Mouse (Mus musculus) embryonic facial prominence, embryonic 11.5 days (tissue): ENCODE measurements around the gene Sidt2. TPM values are rescaled to one million over a fixed set of nuclear protein-coding genes. Genes with fewer than 3 reads are reported as not detected.

Experiments
- ATAC-seq: fragments of 200-750 bp; cut with Nextera tagmentation; replicated peaks from 2 replicates; pipeline ENCODE4 v1.8.0; 2017; ENCODE audit warnings: low read depth; ENCODE audit not compliant: insufficient number of reproducible peaks, low FRiP score, low TSS enrichment
- DNase-seq: peaks from one replicate; pipeline ENCODE4 v3.0.0-alpha.2; 2015; ENCODE audit warnings: low spot score
- H3K27ac ChIP-seq: fragments of 300-500 bp; sonication (generic); replicated peaks from 2 replicates; pipeline ENCODE4 v1.5.1; 2014; ENCODE audit warnings: mild to moderate bottlenecking, low read depth, low read length, control low read depth
- H3K27me3 ChIP-seq: fragments of 300-500 bp; sonication (generic); 2 replicates; pipeline ENCODE4 v1.6.1; 2014; ENCODE audit warnings: mild to moderate bottlenecking, low read length, moderate library complexity, mixed read lengths; ENCODE audit not compliant: control insufficient read depth, insufficient read depth
- H3K36me3 ChIP-seq: fragments of 300-500 bp; sonication (generic); replicated peaks from 2 replicates; pipeline ENCODE4 v1.6.1; 2014; ENCODE audit warnings: low read depth, mild to moderate bottlenecking, low read length, moderate library complexity, mixed read lengths; ENCODE audit not compliant: control insufficient read depth, insufficient read depth
- H3K4me1 ChIP-seq: fragments of 300-500 bp; sonication (generic); 2 replicates; pipeline ENCODE4 v1.6.1; 2014; ENCODE audit warnings: low read length, mixed read lengths; ENCODE audit not compliant: control insufficient read depth, insufficient read depth
- H3K4me2 ChIP-seq: fragments of 300-500 bp; sonication (generic); 2 replicates; pipeline ENCODE4 v1.6.1; 2014; ENCODE audit warnings: low read depth, mild to moderate bottlenecking, control low read depth, low read length, moderate library complexity
- H3K4me3 ChIP-seq: fragments of 300-500 bp; sonication (generic); 2 replicates; pipeline ENCODE4 v1.5.1; 2014; ENCODE audit warnings: low read depth, low read length, control low read depth
- H3K9ac ChIP-seq: fragments of 300-500 bp; sonication (generic); replicated peaks from 2 replicates; pipeline ENCODE4 v1.6.1; 2014; ENCODE audit warnings: mild to moderate bottlenecking, control low read depth, low read length
- H3K9me3 ChIP-seq: fragments of 300-500 bp; sonication (generic); replicated peaks from 2 replicates; pipeline ENCODE4 v1.6.1; 2016; ENCODE audit warnings: mild to moderate bottlenecking, low read length, inconsistent platforms, mixed read lengths; ENCODE audit not compliant: control insufficient read depth
- WGBS: fragments of 180-500 bp; shearing (Covaris S2); extraction: QIAGEN DNeasy Blood & Tissue Kit; methylation state at CpG from one replicate; pipeline ENCODE4 v1.1.7; 2014; 5-methylcytosine and 5-hydroxymethylcytosine counted together
- polyA plus RNA-seq: library from polyadenylated mRNA; unstranded; fragments of >200 nt; fragmentation: Nextera tagmentation; extraction: Ambion mirVana; gene quantifications from 2 replicates; pipeline ENCODE4 v1.2.1, GENCODE M21; 2014

The Sidt2 gene
- polyA plus RNA-seq, 1 experiment from 2014 or later, result 23.8 TPM

GRCm38 (mm10) chr9:45938952-45939637 is 16.0 kb downstream of the Sidt2 start:
- 87% methylated on average over 15 of the region's 15 CpGs for WGBS
- no peaks in the 10 kb centered on the region for H3K9me3 ChIP-seq
- H3K4me2 ChIP-seq, result no peak overlapping the region
- H3K9ac ChIP-seq, result no peak overlapping the region
- no peak for DNase-seq
- H3K4me1 ChIP-seq, result peaks cover 2% of the 10 kb centered on the region; the same call in 1 of the 2 replicates
- H3K27me3 ChIP-seq, result no peaks in the 10 kb centered on the region
- ATAC-seq, result no peak
- H3K27ac ChIP-seq, result no peak overlapping the region
- H3K36me3 ChIP-seq, result peaks cover 2% of the 10 kb centered on the region
- H3K4me3 ChIP-seq, result no peak overlapping the region

- Histone ChIP-seq H3K27me3 (no peaks in the 10 kb centered on the region), H3K9me3 (no peaks in the 10 kb centered on the region), H3K36me3 (peaks cover 2% of the 10 kb centered on the region), H3K9ac (no peak overlapping the region), H3K4me1 (peaks cover 2% of the 10 kb centered on the region; the same call in 1 of the 2 replicates), H3K4me2 (no peak overlapping the region), H3K27ac (no peak overlapping the region), H3K4me3 (no peak overlapping the region)
- ATAC-seq (no peak), DNase-seq (no peak)
- WGBS, result 91% methylated on average over 8 of the region's 8 CpGs
Measured at GRCm38 (mm10) chr9:45938088-45938487, 17.0 kb downstream of the Sidt2 start.

GRCm38 (mm10) chr9:45936883-45937282 is 18.2 kb downstream of the Sidt2 start:
- H3K9ac ChIP-seq, result no peak overlapping the region
- 23% methylated on average over 3 of the region's 3 CpGs for WGBS
- peak; percentile 76 for DNase-seq
- no peak overlapping the region for H3K27ac ChIP-seq
- peaks cover 2% of the 10 kb centered on the region; the same call in 1 of the 2 replicates for H3K4me1 ChIP-seq
- no peak overlapping the region for H3K4me2 ChIP-seq
- H3K36me3 ChIP-seq, result peaks cover 2% of the 10 kb centered on the region
- no peak overlapping the region for H3K4me3 ChIP-seq
- 0 out of 2 replicates have a peak, but pooled peaks have one; percentile 36 for ATAC-seq
- H3K27me3 ChIP-seq, result no peaks in the 10 kb centered on the region
- H3K9me3 ChIP-seq, result no peaks in the 10 kb centered on the region

- peak; percentile 28 for DNase-seq
- ATAC-seq, result 0 out of 2 replicates have a peak, but pooled peaks have one; percentile 22
- Histone ChIP-seq H3K9me3 (no peaks in the 10 kb centered on the region), H3K27ac (no peak within 1 kb of the TSS), H3K4me1 (peaks cover 2% of the 10 kb centered on the region; the same call in 1 of the 2 replicates), H3K36me3 (no peaks in the 10 kb centered on the region; the same call in none of the 2 replicates), H3K4me3 (peak within 1 kb of the TSS; percentile 6; the same call in 1 of the 2 replicates), H3K27me3 (no peaks in the 10 kb centered on the region), H3K9ac (peak within 1 kb of the TSS; percentile 46), H3K4me2 (peak within 1 kb of the TSS; percentile 44)
- 7% methylated on average over 21 of the region's 21 CpGs for WGBS
Measured at GRCm38 (mm10) chr9:45935628-45936210, 19.3 kb downstream of the Sidt2 start, which contains the start of gene Tagln. TSS of gene Tagln (minus strand) at chr9:45936058.

- Histone ChIP-seq H3K27ac (no peak overlapping the region), H3K4me3 (no peak overlapping the region), H3K4me2 (no peak overlapping the region), H3K4me1 (peaks cover 2% of the 10 kb centered on the region; the same call in 1 of the 2 replicates), H3K27me3 (no peaks in the 10 kb centered on the region), H3K9ac (no peak overlapping the region), H3K9me3 (no peaks in the 10 kb centered on the region), H3K36me3 (peaks cover 4% of the 10 kb centered on the region; the same call in 1 of the 2 replicates)
- no peak for ATAC-seq
- 81% methylated on average over 11 of the region's 11 CpGs for WGBS
- no peak for DNase-seq
Measured at GRCm38 (mm10) chr9:45932571-45933415, 22.3 kb downstream of the Sidt2 start.

GRCm38 (mm10) chr9:45931958-45932357 is 23.1 kb downstream of the Sidt2 start:
- peaks cover 8% of the 10 kb centered on the region; the same call in 1 of the 2 replicates for H3K36me3 ChIP-seq
- 68% methylated on average over 1 of the region's 1 CpGs for WGBS

GRCm38 (mm10) chr9:45929285-45929684 is 25.8 kb downstream of the Sidt2 start:
- H3K4me1 ChIP-seq, result no peaks in the 10 kb centered on the region
- no peak overlapping the region for H3K9ac ChIP-seq
- ATAC-seq, result no peak
- DNase-seq, result no peak
- no peak overlapping the region for H3K4me3 ChIP-seq
- no peaks in the 10 kb centered on the region for H3K27me3 ChIP-seq
- no peaks in the 10 kb centered on the region for H3K9me3 ChIP-seq
- 86% methylated on average over 5 of the region's 5 CpGs for WGBS
- no peak overlapping the region for H3K27ac ChIP-seq
- no peak overlapping the region for H3K4me2 ChIP-seq
- peaks cover 8% of the 10 kb centered on the region; the same call in 1 of the 2 replicates for H3K36me3 ChIP-seq

More at GRCm38 (mm10) chr9:45931958-45932357, 23.1 kb downstream of the Sidt2 start:
- no peak for ATAC-seq
- no peak overlapping the region for H3K9ac ChIP-seq
- no peak for DNase-seq
- H3K27ac ChIP-seq, result no peak overlapping the region
- no peaks in the 10 kb centered on the region for H3K27me3 ChIP-seq
- H3K4me2 ChIP-seq, result no peak overlapping the region
- no peak overlapping the region for H3K4me3 ChIP-seq
- H3K9me3 ChIP-seq, result no peaks in the 10 kb centered on the region
- peaks cover 2% of the 10 kb centered on the region; the same call in 1 of the 2 replicates for H3K4me1 ChIP-seq
